In the genomic region with DNA sequence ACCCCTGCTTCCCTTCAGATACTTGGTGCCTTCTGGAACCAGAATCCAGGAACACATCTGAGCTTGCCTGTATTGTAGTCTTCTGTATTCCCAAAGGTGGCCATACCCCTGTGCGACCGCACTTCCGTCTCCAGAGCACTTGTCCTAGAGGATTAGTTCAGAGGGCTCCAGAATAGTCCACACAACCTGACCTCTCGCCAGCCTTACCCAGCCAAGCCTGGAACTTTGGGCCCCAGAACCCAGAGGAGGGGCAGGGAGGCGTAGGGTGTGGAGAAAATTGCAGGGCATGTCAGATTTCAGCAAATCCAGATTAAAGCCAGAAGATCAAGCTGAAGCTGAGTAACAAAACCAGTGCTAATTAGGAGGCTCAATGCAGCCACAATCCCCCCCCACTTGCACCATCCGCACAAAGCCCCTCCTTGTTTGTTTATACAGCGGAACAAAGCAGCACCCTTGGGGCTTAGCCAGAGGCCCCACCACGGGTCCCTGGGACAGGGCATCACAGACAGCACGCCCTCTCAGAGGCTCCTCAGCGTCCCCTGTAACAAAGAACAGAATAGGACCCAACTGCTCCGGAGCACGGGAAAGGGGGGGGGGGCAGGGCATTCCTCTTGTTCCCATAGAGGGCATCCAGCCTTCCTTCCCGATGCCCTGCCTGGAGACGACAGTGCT, we compare ENCODE assay signal across 16 mouse cellular contexts. TPM values are rescaled to one million over a fixed set of nuclear protein-coding genes. Genes with fewer than 3 reads are reported as not detected.
DNase-seq lines count a peak whose midpoint lies in the region; ATAC-seq lines count a peak whose summit lies in the region.
"Had no signal": no experiment of that assay in that cellular context is flagged by ENCODE, and none has a peak within 500 bp of the region (broad histone marks: within the 10 kb centered on the region; RNA-seq: fewer than 3 reads in every experiment).

No protein-coding gene starts in this region.

- no peaks in the 10 kb centered on the region for H3K9me3 ChIP-seq in intestine, embryonic 15.5 days
- H3K9me3 ChIP-seq in intestine, embryonic 16.5 days (ENCODE audit: control insufficient read depth, low read length) = peaks cover 7% of the 10 kb centered on the region; the same call in 1 of the 2 replicates
- H3K9me3 ChIP-seq in forebrain, embryonic 15.5 days = no peaks in the 10 kb centered on the region
- peaks cover 7% of the 10 kb centered on the region for H3K9me3 ChIP-seq in liver, embryonic 12.5 days (replicated peaks)
- H3K9me3 ChIP-seq: lung, embryonic 15.5 days had no signal

- peak; percentile 41 for DNase-seq in mesoderm, embryonic 11.5 days (ENCODE audit: low read depth, low spot score)
- DNase-seq in retina, embryonic 14.5 days (ENCODE audit: low spot score) = peak; percentile 66
- DNase-seq in frontal cortex, postnatal 14 days (ENCODE audit: low spot score in 2 of 2) = no peak
- no peak for DNase-seq in adrenal gland, adult 2 months
- DNase-seq: heart, adult 2 months; kidney, postnatal 25 days; left cerebral cortex, postnatal 4 days; right cerebral cortex, postnatal 25 days; thymus, postnatal 4 days had no signal

- 0 out of 2 replicates have a peak overlapping the region, but pooled peaks have one; percentile 7 for H3K4me2 ChIP-seq in intestine, embryonic 15.5 days (replicated peaks)
- H3K4me2 ChIP-seq in intestine, embryonic 16.5 days (ENCODE audit: low read depth, low read length) = no peak overlapping the region
- H3K4me2 ChIP-seq in forebrain, embryonic 15.5 days (replicated peaks) = peak overlapping the region; percentile 34
- no peak overlapping the region for H3K4me2 ChIP-seq in liver, embryonic 12.5 days
- H3K4me2 ChIP-seq: lung, embryonic 15.5 days had no signal

- H3K4me3 ChIP-seq in intestine, embryonic 15.5 days (replicated peaks) = no peak overlapping the region
- no peak overlapping the region for H3K4me3 ChIP-seq in intestine, embryonic 16.5 days (ENCODE audit: low read length)
- H3K4me3 ChIP-seq in forebrain, embryonic 15.5 days = no peak overlapping the region
- H3K4me3 ChIP-seq in liver, embryonic 12.5 days = no peak overlapping the region
- H3K4me3 ChIP-seq: heart, adult 2 months; lung, embryonic 15.5 days had no signal

- ATAC-seq in intestine, embryonic 15.5 days = no peak
- no peak for ATAC-seq in intestine, embryonic 16.5 days
- peak; percentile 41; the same call in 1 of the 2 replicates for ATAC-seq in forebrain, embryonic 15.5 days (replicated peaks)
- ATAC-seq in liver, embryonic 12.5 days = no peak
- ATAC-seq: inflammation-experienced regulatory T-cells, adult 6 months had no signal

- H3K27me3 ChIP-seq in intestine, embryonic 15.5 days (replicated peaks) = no peaks in the 10 kb centered on the region
- H3K27me3 ChIP-seq in intestine, embryonic 16.5 days (replicated peaks; ENCODE audit: control insufficient read depth, insufficient read depth, low read length) = peaks cover 2% of the 10 kb centered on the region; the same call in 1 of the 2 replicates
- H3K27me3 ChIP-seq in forebrain, embryonic 15.5 days = 0 out of 2 replicates have a peak, but pooled peaks cover 4% of the 10 kb centered on the region
- peaks cover 34% of the 10 kb centered on the region for H3K27me3 ChIP-seq in liver, embryonic 12.5 days (replicated peaks)
- H3K27me3 ChIP-seq: lung, embryonic 15.5 days had no signal

- no peaks in the 10 kb centered on the region for H3K36me3 ChIP-seq in intestine, embryonic 15.5 days
- 0 out of 2 replicates have a peak, but pooled peaks cover 2% of the 10 kb centered on the region for H3K36me3 ChIP-seq in intestine, embryonic 16.5 days (ENCODE audit: control insufficient read depth, insufficient read depth, low read length)
- H3K36me3 ChIP-seq in forebrain, embryonic 15.5 days = no peaks in the 10 kb centered on the region
- H3K36me3 ChIP-seq in liver, embryonic 12.5 days = no peaks in the 10 kb centered on the region
- H3K36me3 ChIP-seq: lung, embryonic 15.5 days had no signal

- H3K9ac ChIP-seq in intestine, embryonic 15.5 days = no peak overlapping the region
- no peak overlapping the region for H3K9ac ChIP-seq in intestine, embryonic 16.5 days (ENCODE audit: low read depth, low read length)
- 0 out of 2 replicates have a peak overlapping the region, but pooled peaks have one; percentile 24 for H3K9ac ChIP-seq in forebrain, embryonic 15.5 days (replicated peaks)
- no peak overlapping the region for H3K9ac ChIP-seq in liver, embryonic 12.5 days
- H3K9ac ChIP-seq: lung, embryonic 15.5 days had no signal

- H3K4me1 ChIP-seq in intestine, embryonic 15.5 days (replicated peaks) = peaks cover 9% of the 10 kb centered on the region
- peaks cover 14% of the 10 kb centered on the region; the same call in 1 of the 2 replicates for H3K4me1 ChIP-seq in intestine, embryonic 16.5 days (ENCODE audit: control insufficient read depth, insufficient read depth, low read length)
- peaks cover 19% of the 10 kb centered on the region for H3K4me1 ChIP-seq in forebrain, embryonic 15.5 days
- no peaks in the 10 kb centered on the region for H3K4me1 ChIP-seq in liver, embryonic 12.5 days

- H3K27ac ChIP-seq in intestine, embryonic 15.5 days = no peak overlapping the region
- H3K27ac ChIP-seq in intestine, embryonic 16.5 days (ENCODE audit: low read length) = no peak overlapping the region
- no peak overlapping the region for H3K27ac ChIP-seq in forebrain, embryonic 15.5 days (replicated peaks)
- no peak overlapping the region for H3K27ac ChIP-seq in liver, embryonic 12.5 days
- H3K27ac ChIP-seq: heart, adult 2 months had no signal

- 40% methylated on average over 14 of the region's 14 CpGs for WGBS in intestine, embryonic 15.5 days
- 39% methylated on average over 14 of the region's 14 CpGs for WGBS in intestine, embryonic 16.5 days
- 5% methylated on average over 14 of the region's 14 CpGs for WGBS in forebrain, embryonic 15.5 days
- 34% methylated on average over 14 of the region's 14 CpGs for WGBS in liver, embryonic 12.5 days (ENCODE audit: insufficient replicate concordance)

RNA-seq across cellular contexts. Expression of a gene that starts 31.3 kb away (rescaled TPM):
- 6.4 and 6.9 TPM in 2 replicates for polyA plus RNA-seq in intestine, embryonic 15.5 days (2015; fragmentation: Nextera tagmentation; extraction: Ambion mirVana)
- 5.2 and 5.6 TPM in 2 replicates for polyA plus RNA-seq in intestine, embryonic 16.5 days (2015; fragmentation: Nextera tagmentation; extraction: Ambion mirVana)
- 4.3 and 6.6 TPM in 2 replicates for polyA plus RNA-seq in forebrain, embryonic 15.5 days (2015; fragmentation: Nextera tagmentation; extraction: Ambion mirVana)
- 2.8 and 3.6 TPM in 2 replicates for polyA plus RNA-seq in liver, embryonic 12.5 days (2016; fragmentation: Nextera tagmentation; extraction: Ambion mirVana)
- total RNA-seq in adrenal gland, adult 2 months (2021) = 10 to 100 TPM; 16.0 to 24.6 TPM
- polyA plus RNA-seq in adrenal gland, adult 2 months (2012; rRNA removed) = 15.2 and 21.6 TPM in 2 replicates

RNA-seq across cellular contexts. Expression of a gene that starts 31.6 kb away (rescaled TPM):
- 0.24 and 0.30 TPM in 2 replicates for polyA plus RNA-seq in intestine, embryonic 15.5 days (2015; fragmentation: Nextera tagmentation; extraction: Ambion mirVana)
- 0.27 and 0.29 TPM in 2 replicates for polyA plus RNA-seq in intestine, embryonic 16.5 days (2015; fragmentation: Nextera tagmentation; extraction: Ambion mirVana)
- 0.18 TPM in 1 of 2 replicates, not detected in the other for polyA plus RNA-seq in forebrain, embryonic 15.5 days (2015; fragmentation: Nextera tagmentation; extraction: Ambion mirVana)
- 0.14 TPM in 1 of 2 replicates, not detected in the other for polyA plus RNA-seq in liver, embryonic 12.5 days (2016; fragmentation: Nextera tagmentation; extraction: Ambion mirVana)
- total RNA-seq in adrenal gland, adult 2 months (2021) = under 1 TPM; 0.32 to 0.41 TPM
- polyA plus RNA-seq in adrenal gland, adult 2 months (2012; rRNA removed) = 0.35 and 0.65 TPM in 2 replicates
- total RNA-seq: heart, adult 2 months had no signal

RNA-seq across cellular contexts. Expression of a gene that starts 47.3 kb away (rescaled TPM):
- 4.3 and 4.4 TPM in 2 replicates for polyA plus RNA-seq in intestine, embryonic 15.5 days (2015; fragmentation: Nextera tagmentation; extraction: Ambion mirVana)
- 2.5 and 2.9 TPM in 2 replicates for polyA plus RNA-seq in intestine, embryonic 16.5 days (2015; fragmentation: Nextera tagmentation; extraction: Ambion mirVana)
- polyA plus RNA-seq in forebrain, embryonic 15.5 days (2015; fragmentation: Nextera tagmentation; extraction: Ambion mirVana) = 0.53 and 0.69 TPM in 2 replicates
- polyA plus RNA-seq in liver, embryonic 12.5 days (2016; fragmentation: Nextera tagmentation; extraction: Ambion mirVana) = 1.0 and 1.1 TPM in 2 replicates
- total RNA-seq in adrenal gland, adult 2 months (2021) = under 1 TPM in 1 of 2 experiments, not detected in 1; 0.10 TPM
- polyA plus RNA-seq in adrenal gland, adult 2 months (2012; rRNA removed) = not detected in 2 replicates
- total RNA-seq: adrenal gland, adult 18-20 months had no signal
- polyA plus RNA-seq: inflammation-experienced regulatory T-cells, adult 6 months had no signal

Comparison
In these comparisons a context has a peak if more than half of its experiments do, and no peak if none do; other contexts are left out.
1. H3K4me2 ChIP-seq: peak in intestine, embryonic 15.5 days (single experiment) and forebrain, embryonic 15.5 days (single experiment); none in intestine, embryonic 16.5 days (single experiment) and liver, embryonic 12.5 days (single experiment).
2. DNase-seq: peak in mesoderm, embryonic 11.5 days (single experiment) and retina, embryonic 14.5 days (single experiment); none in frontal cortex, postnatal 14 days (0 of 2) and adrenal gland, adult 2 months (single experiment).